Mouse (Mus musculus): Measurements from ENCODE around the gene Foxe3. TPM values are rescaled to one million over a fixed set of nuclear protein-coding genes. Genes with fewer than 3 reads are reported as not detected.

Foxe3 gene
- polyA plus RNA-seq, 1 experiment, result 0.16 TPM

GRCm38 (mm10) chr4:114897853-114898252 lies 28.0 kb downstream of the Foxe3 start:
- Histone ChIP-seq H3K4me3 (ENCODE audit: control insufficient read depth, insufficient read depth, low read length) (no peak overlapping the region), H3K27me3 (ENCODE audit: control insufficient read depth, insufficient read depth, low read length) (peaks cover 20% of the 10 kb centered on the region), H3K4me1 (replicated peaks; ENCODE audit: control insufficient read depth, insufficient read depth, low read length) (no peaks in the 10 kb centered on the region), H3K27ac (ENCODE audit: control insufficient read depth, insufficient read depth, low read length) (no peak overlapping the region), H3K36me3 (ENCODE audit: control insufficient read depth, insufficient read depth, low read length) (no peaks in the 10 kb centered on the region)
- TF ChIP-seq CTCF (IDR thresholded peaks at IDR 0.05; ENCODE audit: borderline replicate concordance, control insufficient read depth, extremely low read depth, insufficient read depth, low read length, poor library complexity) (no peak), POLR2A (IDR thresholded peaks at IDR 0.05; ENCODE audit: control insufficient read depth, extremely low read depth, insufficient read depth, low read length, poor library complexity) (no peak)
- 12% methylated on average over 4 of the region's 4 CpGs for WGBS
- peak; percentile 27 for DNase-seq

- Histone ChIP-seq H3K4me3 (ENCODE audit: control insufficient read depth, insufficient read depth, low read length) (no peak overlapping the region), H3K27ac (ENCODE audit: control insufficient read depth, insufficient read depth, low read length) (no peak overlapping the region), H3K27me3 (ENCODE audit: control insufficient read depth, insufficient read depth, low read length) (no peaks in the 10 kb centered on the region), H3K36me3 (ENCODE audit: control insufficient read depth, insufficient read depth, low read length) (no peaks in the 10 kb centered on the region), H3K4me1 (replicated peaks; ENCODE audit: control insufficient read depth, insufficient read depth, low read length) (no peaks in the 10 kb centered on the region)
- TF ChIP-seq CTCF (IDR thresholded peaks at IDR 0.05; ENCODE audit: borderline replicate concordance, control insufficient read depth, extremely low read depth, insufficient read depth, low read length, poor library complexity) (no peak), POLR2A (IDR thresholded peaks at IDR 0.05; ENCODE audit: control insufficient read depth, extremely low read depth, insufficient read depth, low read length, poor library complexity) (no peak)
- 100% methylated on average over 1 of the region's 1 CpGs for WGBS
- no peak for DNase-seq
These were observed 43.6 kb downstream of the Foxe3 start for GRCm38 (mm10) chr4:114882232-114882631.

GRCm38 (mm10) chr4:114876441-114876972 lies 49.3 kb downstream of the Foxe3 start:
- DNase-seq, result no peak
- no peaks in the 10 kb centered on the region for H3K27me3 ChIP-seq (ENCODE audit: control insufficient read depth, insufficient read depth, low read length)
- WGBS, result 63% methylated on average over 8 of the region's 8 CpGs
- no peak for TF ChIP-seq POLR2A (IDR thresholded peaks at IDR 0.05; ENCODE audit: control insufficient read depth, extremely low read depth, insufficient read depth, low read length, poor library complexity)
- TF ChIP-seq CTCF (IDR thresholded peaks at IDR 0.05; ENCODE audit: borderline replicate concordance, control insufficient read depth, extremely low read depth, insufficient read depth, low read length, poor library complexity), result no peak
- H3K4me3 ChIP-seq (ENCODE audit: control insufficient read depth, insufficient read depth, low read length), result no peak overlapping the region
- no peaks in the 10 kb centered on the region for H3K36me3 ChIP-seq (ENCODE audit: control insufficient read depth, insufficient read depth, low read length)
- no peak overlapping the region for H3K27ac ChIP-seq (ENCODE audit: control insufficient read depth, insufficient read depth, low read length)
- H3K4me1 ChIP-seq (replicated peaks; ENCODE audit: control insufficient read depth, insufficient read depth, low read length), result no peaks in the 10 kb centered on the region

Other genes starting within 250 kb of the Foxe3 start
- gene Gm12830, start 104.3 kb downstream of the Foxe3 start, polyA plus RNA-seq (2012; rRNA removed), result not detected in 2 replicates
- 1.4 and 1.8 TPM in 2 replicates for gene Foxd2, start 17.1 kb downstream of the Foxe3 start, polyA plus RNA-seq (2012; rRNA removed)
- 17.7 and 20.1 TPM in 2 replicates for gene Cmpk1, start 61.2 kb upstream of the Foxe3 start, polyA plus RNA-seq (2012; rRNA removed)
- 8.1 and 10.7 TPM in 2 replicates for gene Stil, start 74.1 kb upstream of the Foxe3 start, polyA plus RNA-seq (2012; rRNA removed)
- 0.89 and 0.94 TPM in 2 replicates for gene Tal1, start 130.4 kb upstream of the Foxe3 start, polyA plus RNA-seq (2012; rRNA removed)
- gene Pdzk1ip1, start 162.7 kb upstream of the Foxe3 start, polyA plus RNA-seq (2012; rRNA removed), result 14.7 and 15.2 TPM in 2 replicates
- not detected in 2 replicates for gene Cyp4x1, start 208.3 kb upstream of the Foxe3 start, polyA plus RNA-seq (2012; rRNA removed)

Measured in thymus, adult 2 months (tissue).